Mouse (Mus musculus) c-Kit-positive CD71-negative TER-119-negative erythroid progenitor cells, embryonic 14.5 days (primary cell): ENCODE data around the gene Cyp20a1.

Experiments
- DNase-seq: peaks from one replicate; pipeline ENCODE4 v3.0.0-alpha.2; 2013; ENCODE audit warnings: low read depth

The Cyp20a1 gene

DNA sequence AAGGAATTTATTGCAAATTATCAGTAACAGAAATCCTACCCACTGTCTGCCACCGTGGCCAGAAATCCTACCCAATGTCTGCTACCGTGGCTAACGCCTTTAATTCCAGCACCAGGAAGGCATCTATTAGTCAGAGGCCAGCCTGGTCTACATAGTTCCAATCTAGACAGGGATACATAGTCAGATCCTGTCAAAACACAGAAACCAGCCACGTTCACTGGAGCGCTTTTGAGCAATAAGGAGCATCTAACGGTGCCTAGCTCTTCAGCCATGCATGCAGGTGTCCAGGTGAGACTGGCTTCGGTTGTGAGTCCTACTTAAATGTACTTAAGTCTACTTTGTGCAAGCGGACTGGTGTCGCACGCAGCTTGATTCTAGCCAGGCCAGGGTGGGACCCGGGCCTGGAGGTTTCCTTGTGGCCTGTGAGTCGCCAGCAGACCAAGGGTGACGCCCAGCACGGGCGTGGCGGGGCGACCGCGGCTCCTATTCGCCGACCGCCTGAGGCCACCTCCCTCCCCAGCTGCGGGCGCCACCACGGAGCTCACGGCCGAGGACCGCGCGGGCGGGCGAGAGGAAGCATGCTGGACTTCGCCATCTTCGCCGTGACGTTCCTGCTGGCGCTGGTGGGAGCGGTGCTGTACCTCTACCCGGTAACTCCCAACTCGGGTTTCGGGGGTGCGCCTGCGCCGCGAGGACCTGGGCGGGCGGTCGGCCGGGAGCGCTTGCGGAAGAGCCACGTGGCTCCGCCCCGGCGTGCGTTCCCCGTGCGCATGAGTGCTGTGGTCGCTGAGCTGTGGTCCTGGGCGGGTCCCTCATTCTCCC is at the start of gene Cyp20a1:
Gene Cyp20a1 (plus strand): TSS at position 516 of the 822 bp plus-strand sequence.
- peak; percentile 74 for DNase-seq

DNA sequence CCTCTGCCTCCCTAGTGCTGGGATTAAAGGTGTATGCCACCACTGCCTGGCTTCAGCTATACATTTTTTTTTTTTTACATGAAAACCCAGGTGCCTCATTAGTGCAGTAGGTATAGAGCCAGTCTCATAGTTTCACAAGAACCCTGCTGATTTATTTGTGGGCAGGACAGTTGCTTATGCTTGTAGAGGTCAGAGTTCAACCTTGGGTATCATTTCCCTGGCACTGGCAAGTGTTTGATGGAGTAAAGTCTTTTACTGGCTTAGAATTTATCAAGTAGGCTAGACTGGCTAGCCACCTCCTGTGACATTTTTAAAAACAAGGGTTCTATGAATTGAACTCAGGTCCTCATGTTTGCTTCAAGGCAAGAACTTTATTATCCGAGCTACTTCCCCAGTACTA is 49.2 kb upstream of the Cyp20a1 start:
- no peak for DNase-seq

DNA sequence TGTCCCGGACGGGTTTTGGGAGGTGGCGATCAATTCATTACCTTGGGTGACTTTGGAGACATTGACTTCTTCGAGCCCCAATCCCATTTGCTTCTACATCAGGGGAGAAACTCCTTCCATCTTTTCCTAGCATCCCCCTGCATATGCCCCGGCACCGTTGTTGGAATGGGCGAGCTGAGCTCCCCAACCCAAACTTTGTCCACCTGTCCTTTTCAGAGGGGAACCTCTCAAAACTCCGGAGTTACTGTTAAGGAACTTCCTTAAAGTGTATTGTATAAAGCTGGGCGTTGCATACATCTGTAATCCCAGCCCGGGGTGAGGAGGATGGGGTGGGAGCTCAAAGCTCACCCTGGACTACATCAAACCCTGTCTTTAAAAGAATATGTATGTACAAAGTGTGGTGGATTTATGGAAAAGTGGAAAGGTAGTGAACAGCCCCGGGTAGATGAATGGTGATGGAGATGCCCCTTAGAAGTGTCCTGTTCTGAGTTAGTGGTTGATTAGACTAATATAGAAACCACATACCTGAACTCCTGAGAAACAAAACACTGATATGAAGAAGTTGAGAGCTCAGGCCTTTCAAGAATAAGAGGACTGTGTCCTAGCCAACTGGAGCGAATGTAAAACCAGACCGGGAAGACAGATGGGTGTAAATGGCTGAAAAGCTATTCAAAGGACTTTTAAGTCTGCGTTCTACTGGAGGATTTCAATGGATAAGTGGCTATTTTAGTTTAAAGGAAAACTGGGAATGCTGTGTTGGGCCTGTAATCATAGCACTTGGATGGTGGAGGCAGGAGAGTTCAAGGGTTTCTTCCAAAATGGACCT is 720 bp downstream of the Cyp20a1 start:
- DNase-seq: peak; percentile 24

DNA sequence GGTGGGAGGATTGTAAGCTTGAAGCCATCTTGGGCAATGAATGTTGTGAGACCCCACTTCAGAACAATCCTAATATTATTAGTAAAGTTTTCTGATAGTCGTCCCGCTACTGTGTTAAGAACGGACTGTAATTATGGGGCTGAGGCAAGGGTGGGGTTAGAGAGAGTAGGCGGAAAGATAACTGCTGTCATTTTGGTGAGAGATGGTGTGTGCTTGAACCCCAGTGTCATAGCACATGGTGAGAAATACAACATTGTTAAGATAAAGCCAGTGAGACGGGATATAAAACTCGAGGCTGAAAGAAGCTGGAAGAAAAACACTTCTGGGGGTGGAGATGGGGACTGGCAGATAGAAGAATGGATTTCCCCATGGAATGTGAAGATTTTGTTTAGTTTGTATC is 1.5 kb downstream of the Cyp20a1 start:
- DNase-seq: no peak

DNA sequence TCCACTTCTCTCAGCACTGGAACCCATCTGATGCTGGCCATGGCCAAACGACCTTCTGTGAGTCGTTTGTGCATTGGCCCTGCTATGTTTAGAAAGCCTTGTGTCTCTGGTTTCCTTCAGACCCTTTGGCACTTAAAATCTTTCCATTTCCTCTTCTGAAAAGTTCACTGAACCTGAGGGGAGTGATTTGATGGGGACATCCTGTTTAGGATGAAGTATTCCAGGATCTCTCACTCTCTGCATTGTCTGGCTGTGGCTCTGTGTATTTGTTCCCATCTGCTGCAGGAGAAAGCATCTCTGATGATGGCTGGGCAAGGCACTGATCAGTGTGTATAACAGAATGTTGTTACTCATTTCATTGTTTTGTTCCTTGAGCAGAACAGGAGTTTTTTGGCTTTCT is 2.6 kb downstream of the Cyp20a1 start:
- DNase-seq: no peak

DNA sequence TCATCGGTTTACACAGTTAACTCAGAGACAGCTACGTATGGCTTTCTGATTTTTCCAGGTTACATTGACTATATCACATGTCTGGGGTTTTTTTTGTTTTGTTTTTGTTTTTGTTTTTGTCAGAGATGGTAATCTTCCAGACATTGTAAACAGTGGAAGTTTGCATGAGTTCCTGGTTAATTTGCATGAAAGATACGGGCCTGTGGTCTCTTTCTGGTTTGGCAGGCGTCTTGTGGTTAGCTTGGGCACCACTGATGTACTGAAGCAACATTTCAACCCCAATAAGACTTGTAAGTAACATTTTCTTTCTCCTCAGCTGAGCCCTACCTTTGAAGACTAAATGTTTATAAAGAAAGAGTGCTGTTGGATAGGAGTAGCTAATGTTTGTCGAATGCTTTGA is 9.7 kb downstream of the Cyp20a1 start:
- DNase-seq: no peak

DNA sequence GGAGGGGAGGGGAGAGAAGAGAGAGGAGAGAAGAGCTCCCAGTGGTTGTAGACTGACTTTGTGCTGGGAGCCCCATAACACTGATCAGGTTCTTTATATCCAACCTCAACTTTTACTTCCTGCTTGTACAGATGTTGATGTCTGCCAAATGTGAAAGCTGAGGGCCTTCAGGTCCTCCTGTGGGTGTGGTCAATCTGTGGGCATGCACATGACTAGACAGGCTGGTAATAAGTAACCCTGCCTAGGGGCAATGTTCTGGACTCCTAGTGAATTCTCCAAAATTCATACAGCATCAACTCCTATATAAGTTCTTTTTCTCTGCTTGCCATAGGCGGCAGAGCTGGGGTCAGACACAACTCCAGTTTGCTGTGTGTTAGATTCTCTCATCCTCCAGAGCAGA is 18.5 kb downstream of the Cyp20a1 start:
- no peak for DNase-seq

DNA sequence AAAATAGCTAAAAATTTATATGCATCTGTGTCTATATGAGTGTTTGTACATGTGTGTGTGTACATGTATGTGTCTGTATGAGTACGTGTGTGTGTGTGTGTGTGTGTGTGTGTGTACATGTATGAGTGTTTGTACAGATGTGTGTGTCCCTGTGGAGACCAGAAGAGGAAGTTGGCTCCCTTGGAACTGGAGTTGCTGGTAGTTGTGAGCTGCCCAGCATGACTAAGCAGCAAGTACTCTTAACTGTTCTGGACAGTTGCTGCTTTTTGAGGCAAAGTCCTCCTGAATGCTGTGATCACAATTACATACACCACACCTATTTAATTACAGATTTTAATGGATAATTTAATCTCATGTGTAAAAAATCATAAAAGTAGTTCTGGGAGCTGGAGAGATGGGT is 33.4 kb downstream of the Cyp20a1 start:
- no peak for DNase-seq

DNA sequence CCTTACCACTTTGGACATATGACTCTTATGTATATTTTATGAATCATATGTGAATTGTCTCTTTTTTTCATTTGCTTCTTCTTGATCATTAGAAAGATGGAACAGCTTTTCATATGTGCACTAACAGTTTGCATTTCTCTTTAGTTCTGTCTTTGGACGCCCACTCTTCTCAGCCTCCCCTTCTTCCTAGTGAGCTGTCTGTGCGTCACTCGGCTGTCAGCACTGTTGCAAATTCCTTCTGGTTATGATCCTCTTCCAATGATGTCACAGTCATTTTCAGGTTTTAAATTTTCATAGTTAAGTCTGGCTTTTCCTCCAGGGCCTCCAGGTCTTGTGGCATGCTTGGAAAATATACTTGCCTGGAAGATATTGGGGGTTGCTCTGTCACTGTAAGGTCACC is 38.8 kb downstream of the Cyp20a1 start:
- no peak for DNase-seq

DNA sequence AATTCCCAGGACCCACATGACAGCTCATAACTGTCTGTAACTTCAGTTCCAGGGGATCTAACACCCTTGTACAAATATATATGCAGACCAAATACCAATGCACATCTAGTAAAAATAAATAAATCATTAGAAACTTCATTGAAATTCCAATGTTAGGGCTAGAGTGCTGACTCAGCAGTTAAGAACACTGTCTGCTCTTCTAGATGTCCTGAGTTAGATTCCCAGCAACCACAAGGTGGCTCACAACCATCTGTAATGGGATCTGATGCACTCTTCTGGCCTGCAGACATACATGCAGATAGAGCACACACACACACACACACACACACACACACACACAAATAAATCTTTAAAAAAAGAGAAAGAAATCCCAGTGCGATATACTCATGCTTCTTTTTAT is 61.7 kb downstream of the Cyp20a1 start:
- no peak for DNase-seq

DNA sequence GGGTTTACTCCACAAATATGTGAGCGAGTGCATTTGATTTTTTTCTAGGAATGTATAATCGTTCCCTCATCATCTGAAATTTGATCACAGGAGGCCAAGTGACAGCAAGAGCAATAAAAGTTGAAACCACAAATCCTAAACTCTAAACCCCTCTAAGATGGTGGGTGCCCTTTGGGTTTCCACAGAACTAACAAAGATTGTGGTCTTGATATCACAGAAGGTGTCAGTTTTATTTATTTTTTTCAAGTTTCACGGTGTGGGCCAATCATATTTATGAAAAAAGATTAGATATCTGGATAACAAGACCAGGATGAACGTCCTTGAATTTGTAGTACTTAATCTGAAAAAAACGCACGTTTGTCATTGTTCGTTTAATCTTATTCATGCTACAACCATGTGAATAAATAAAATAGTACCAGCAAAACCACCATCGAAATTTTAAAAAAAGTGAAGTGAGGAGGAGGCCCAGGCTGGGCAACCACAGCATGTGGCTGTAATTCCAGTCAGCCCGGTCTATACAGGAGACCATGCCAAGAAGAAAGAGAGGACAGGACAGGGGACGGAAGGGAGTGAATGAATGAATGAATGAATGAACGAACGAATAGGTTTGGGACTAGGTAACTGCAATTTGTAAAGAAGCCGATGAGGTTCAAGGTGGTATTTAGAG is 65.5 kb downstream of the Cyp20a1 start:
- DNase-seq: no peak

DNA sequence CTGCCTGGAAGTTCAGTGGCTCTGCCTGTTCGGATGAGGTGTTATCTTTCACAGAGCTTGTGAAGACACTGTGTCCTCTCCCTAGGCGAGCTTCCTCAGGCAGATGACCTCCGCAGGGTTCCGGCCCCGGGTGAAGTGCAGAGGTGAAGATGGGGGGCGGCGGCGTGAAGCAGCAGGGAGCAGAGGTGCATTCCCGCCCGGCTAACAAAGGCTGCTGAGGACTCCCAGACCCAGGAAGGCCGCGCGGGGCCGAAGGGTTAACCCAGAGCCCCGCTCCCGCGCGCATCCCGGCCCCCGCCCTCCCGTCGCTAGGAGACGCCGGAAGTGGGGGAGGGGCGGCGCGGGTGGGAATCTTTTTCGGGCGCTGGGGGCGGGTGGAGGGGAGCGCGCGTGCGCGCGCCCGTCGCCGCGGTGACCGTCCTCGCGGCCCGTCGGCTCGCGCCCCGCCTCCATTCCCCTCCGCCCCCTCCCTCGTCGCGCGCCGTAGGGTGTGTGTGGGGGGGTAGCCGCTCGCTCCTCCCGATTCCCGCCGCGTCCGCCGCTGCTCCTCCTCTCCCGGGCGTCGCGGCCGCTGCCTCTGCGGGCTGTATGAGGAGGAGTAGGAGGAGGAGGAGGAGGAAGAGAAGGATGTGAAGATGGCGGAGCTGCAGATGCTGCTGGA is 66.2 kb downstream of the Cyp20a1 start, which contains the start of gene Abi2:
Gene Abi2 (plus strand): TSS at position 452 of the 661 bp plus-strand sequence.
- peak; percentile 63 for DNase-seq

DNA sequence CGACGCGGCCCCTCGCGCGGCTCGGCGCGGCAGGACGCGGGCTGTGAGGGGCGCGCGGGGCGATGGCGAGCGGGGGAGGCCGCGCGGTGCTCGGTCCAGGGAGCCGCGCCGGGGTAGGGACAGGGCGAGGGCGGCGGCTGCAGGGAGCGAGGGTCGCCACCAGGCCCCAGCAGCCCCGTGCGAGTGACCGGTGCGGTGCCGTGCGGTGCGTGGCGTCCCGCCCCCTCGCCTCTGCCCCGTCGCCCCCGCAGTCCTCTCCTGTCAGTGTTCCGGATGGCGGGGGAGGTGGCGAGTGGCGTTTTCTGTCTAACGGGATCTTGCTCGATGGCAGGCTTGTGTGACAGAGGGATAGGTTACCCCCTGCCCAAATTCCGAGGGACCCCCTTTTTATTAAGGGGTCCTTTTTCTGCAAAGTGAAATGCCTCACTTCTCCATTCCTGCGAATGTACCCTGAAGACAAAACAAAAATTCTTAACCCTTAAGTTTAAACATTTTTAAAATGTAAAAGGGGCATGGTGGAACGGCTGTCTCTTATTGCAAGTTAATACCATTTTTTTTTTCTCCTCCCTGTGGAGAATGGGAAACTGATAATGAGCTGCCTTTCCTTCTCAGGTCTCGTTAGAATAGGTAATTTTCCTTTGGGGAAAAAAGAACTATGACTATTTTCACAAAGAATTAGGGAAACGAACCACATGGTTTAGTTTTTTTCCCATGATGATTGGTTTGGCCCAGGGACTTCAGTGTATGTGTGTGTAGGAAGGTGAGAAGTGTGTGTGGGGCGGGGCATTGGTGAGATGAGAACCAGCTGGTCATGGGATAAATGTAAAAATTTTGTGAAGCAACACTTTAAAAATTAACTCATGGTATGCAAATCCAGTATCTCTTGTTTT is 67.0 kb downstream of the Cyp20a1 start:
- no peak for DNase-seq

DNA sequence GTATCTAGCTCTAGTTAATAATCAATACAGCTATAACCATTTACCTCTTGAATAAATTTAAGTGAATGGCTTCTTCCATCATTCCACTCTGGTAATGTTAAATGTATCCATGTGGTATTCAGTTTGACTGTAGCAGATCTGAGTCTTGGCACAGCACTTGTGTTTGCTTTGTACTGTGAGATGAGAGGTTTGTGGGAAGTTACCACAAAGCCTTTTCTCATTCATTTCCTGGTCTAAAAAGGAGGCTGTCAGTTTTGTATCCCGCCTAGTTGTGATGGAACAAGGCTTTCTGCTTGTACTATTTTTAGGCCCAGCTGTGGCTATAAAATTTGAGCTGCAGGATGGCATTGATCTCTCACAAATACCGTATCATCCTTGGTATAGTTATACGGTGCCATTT is 73.6 kb downstream of the Cyp20a1 start:
- no peak for DNase-seq

DNA sequence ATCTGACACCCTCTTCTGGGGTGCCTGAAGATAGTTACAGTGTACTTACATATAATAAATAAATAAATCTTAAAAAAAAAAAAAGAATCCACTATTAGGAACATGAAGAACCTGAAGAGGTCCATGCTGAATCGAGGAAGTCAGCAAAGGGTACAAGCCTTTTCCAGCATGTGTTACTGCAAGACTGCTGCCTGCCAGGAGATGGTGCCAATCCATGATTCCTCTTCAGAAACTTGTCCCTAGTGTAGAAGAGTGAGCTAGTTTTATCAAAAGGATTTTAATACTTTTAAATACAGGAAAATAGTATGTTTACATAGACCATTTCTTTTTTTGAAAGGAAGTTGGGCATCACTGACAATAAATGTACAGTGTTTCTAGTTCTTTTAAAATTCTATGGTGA is 80.8 kb downstream of the Cyp20a1 start:
- no peak for DNase-seq

DNA sequence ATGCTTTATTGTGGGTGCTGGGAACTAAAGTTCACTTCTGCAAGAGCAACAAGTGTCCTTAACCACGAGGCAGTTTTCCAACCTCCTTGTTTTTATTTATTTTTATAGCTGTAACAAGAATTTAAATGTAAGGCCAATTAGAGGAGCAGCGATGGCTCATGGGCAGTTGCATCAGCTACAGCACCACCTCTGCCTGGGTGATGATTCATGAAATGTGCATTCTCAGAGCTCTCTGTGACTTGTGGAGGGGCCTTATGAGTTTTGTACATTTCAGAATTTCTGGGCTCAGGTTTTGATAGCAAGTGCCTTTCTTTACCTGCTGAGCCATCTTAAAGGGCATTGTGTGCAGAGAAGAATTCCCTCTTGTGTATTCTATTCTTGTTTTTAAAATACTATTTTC is 85.2 kb downstream of the Cyp20a1 start:
- DNase-seq: no peak

DNA sequence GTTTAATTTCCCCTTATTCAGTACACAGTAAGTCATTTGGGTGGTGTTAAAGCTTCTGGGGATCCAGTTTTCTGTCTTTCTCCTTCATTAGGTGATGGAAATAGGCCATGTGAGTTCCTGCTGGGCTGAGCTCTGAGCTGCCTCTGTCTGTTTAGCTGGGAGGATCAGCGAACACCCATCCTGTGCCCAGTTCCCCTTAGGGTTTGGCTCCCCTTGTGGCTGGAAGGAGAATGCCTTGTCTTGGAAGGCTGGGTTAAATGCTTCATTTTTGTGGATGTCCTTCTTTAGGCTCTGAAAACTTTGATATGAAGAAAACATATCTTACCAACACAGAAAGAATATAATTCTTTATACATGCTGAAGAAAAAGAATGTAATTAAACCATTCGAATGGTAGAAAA is 85.8 kb downstream of the Cyp20a1 start:
- DNase-seq: no peak

DNA sequence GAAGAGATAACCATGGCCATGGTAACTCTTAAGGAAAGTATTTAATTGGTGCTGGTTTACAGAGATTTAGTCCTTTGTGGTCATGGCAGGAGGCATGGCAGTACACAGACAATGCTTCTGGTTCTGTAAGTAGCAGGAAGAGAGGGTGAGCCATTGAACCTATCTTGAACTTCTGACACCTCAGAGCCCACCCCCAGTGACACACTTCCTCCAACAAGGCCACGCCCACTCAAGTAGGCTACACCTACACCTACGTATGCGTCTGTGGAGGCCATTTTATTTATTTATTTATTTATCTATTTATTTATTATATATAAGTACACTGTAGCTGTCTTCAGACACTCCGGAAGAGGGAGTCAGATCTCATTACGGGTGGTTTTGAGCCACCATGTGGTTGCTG is 88.4 kb downstream of the Cyp20a1 start:
- no peak for DNase-seq

DNA sequence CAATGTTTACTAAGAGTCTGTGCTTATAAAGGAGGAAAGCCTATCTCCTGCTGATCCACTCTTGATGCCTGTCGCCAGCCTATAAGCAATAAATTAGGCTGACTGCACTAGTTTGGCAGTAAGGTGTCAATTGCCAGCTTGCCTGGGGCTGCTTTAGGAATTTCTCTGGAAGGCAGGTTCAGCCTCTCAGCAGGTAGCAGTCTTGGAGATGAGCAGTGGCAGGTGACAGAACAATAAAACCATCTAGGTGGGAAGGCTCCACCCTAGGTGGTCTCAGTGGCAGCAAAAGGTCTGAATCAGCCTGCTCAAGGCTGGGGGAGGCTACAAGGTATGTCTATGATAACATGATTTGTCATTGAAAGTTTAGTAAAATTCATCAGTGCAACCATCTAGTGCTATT is 89.4 kb downstream of the Cyp20a1 start:
- DNase-seq: no peak
